Mouse (Mus musculus) small intestine, adult 2 months (tissue): ENCODE data around the gene Tnfrsf22. TPM values are rescaled to one million over a fixed set of nuclear protein-coding genes. Genes with fewer than 3 reads are reported as not detected.
A peak's percentile ranks its signal among the peaks of the same experiment; 100 is the strongest.

ENCODE experiments used
- H3K27ac ChIP-seq: fragments of 200-500 bp; 2 replicates; pipeline ENCODE4 v1.5.1; 2012; ENCODE audit warnings: low read depth, low read length, control low read depth, inconsistent platforms; ENCODE audit not compliant: insufficient read depth
- H3K27me3 ChIP-seq: fragments of 200-500 bp; 2 replicates; pipeline ENCODE4 v1.6.1; 2012; ENCODE audit warnings: mild to moderate bottlenecking, moderate library complexity, low read length, inconsistent platforms; ENCODE audit not compliant: control insufficient read depth, insufficient read depth
- H3K36me3 ChIP-seq: fragments of 200-500 bp; 2 replicates; pipeline ENCODE4 v1.6.1; 2012; ENCODE audit warnings: mild to moderate bottlenecking, low read length, control low read depth, inconsistent platforms; ENCODE audit not compliant: control insufficient read depth, insufficient read depth
- H3K4me1 ChIP-seq: fragments of 200-500 bp; 2 replicates; pipeline ENCODE4 v1.6.1; 2012; ENCODE audit warnings: low read length, inconsistent platforms, mixed read lengths; ENCODE audit not compliant: control insufficient read depth, insufficient read depth, insufficient read length
- H3K4me3 ChIP-seq: fragments of 200-500 bp; 2 replicates; pipeline ENCODE4 v1.5.1; 2012; ENCODE audit warnings: low read depth, mild to moderate bottlenecking, control low read depth, inconsistent platforms, low read length, moderate library complexity
- CTCF ChIP-seq: fragments of 200-500 bp; IDR thresholded peaks from 2 replicates; pipeline ENCODE4 v1.5.1; 2012; ENCODE audit warnings: low read depth, mild to moderate bottlenecking, control low read depth, inconsistent platforms, low read length, moderate library complexity, mixed read lengths; ENCODE audit not compliant: insufficient replicate concordance, insufficient read length; ENCODE audit errors: extremely low read depth
- POLR2A ChIP-seq: fragments of 200-500 bp; IDR thresholded peaks from 2 replicates; pipeline ENCODE4 v1.6.1; 2012; ENCODE audit warnings: low read depth, mild to moderate bottlenecking, control low read depth, inconsistent platforms, low read length, moderate library complexity
- WGBS: fragments of 180-500 bp; shearing (Covaris S2); methylation state at CpG from one replicate; pipeline ENCODE4 v1.1.7; 2018; 5-methylcytosine and 5-hydroxymethylcytosine counted together
- polyA plus RNA-seq: library from polyadenylated mRNA; depleted of rRNA; stranded (reverse); fragments of >200 nt; gene quantifications from 2 replicates; pipeline ENCODE4 v1.2.3, GENCODE M21; 2012; rRNA removed

Gene Tnfrsf22
- 0.99 and 1.4 TPM in 2 replicates for polyA plus RNA-seq

- H3K36me3 ChIP-seq, result no peaks in the 10 kb centered on the region
- H3K4me1 ChIP-seq, result 0 out of 2 replicates have a peak, but pooled peaks cover 2% of the 10 kb centered on the region
- WGBS, result 5% methylated on average over 39 of the region's 39 CpGs
- peak within 1 kb of the TSS; percentile 79 for H3K4me3 ChIP-seq
- no peaks in the 10 kb centered on the region for H3K27me3 ChIP-seq
- H3K27ac ChIP-seq, result no peak within 1 kb of the TSS
- no peak for TF ChIP-seq CTCF
- TF ChIP-seq POLR2A, result no peak
Measured at GRCm38 (mm10) chr7:143649034-143649768, at the start of gene Tnfrsf22. TSS of gene Tnfrsf22 (minus strand) at chr7:143649661.

- Histone ChIP-seq H3K4me1 (no peaks in the 10 kb centered on the region), H3K4me3 (no peak overlapping the region), H3K27ac (no peak overlapping the region), H3K36me3 (peaks cover 25% of the 10 kb centered on the region), H3K27me3 (no peaks in the 10 kb centered on the region)
- WGBS, result 69% methylated on average over 2 of the region's 2 CpGs
- TF ChIP-seq POLR2A (no peak), CTCF (no peak)
Measured at GRCm38 (mm10) chr7:143696140-143696539, 46.7 kb upstream of the Tnfrsf22 start.

GRCm38 (mm10) chr7:143694550-143694949 lies 45.1 kb upstream of the Tnfrsf22 start:
- H3K4me3 ChIP-seq, result no peak overlapping the region
- H3K27me3 ChIP-seq, result no peaks in the 10 kb centered on the region
- TF ChIP-seq CTCF (no peak), POLR2A (no peak)
- peaks cover 29% of the 10 kb centered on the region for H3K36me3 ChIP-seq
- H3K27ac ChIP-seq, result no peak overlapping the region
- 95% methylated on average over 7 of the region's 7 CpGs for WGBS
- no peaks in the 10 kb centered on the region for H3K4me1 ChIP-seq

GRCm38 (mm10) chr7:143692746-143693510 lies 43.5 kb upstream of the Tnfrsf22 start:
- WGBS, result 95% methylated on average over 12 of the region's 12 CpGs
- Histone ChIP-seq H3K27me3 (no peaks in the 10 kb centered on the region), H3K36me3 (peaks cover 34% of the 10 kb centered on the region), H3K27ac (no peak overlapping the region), H3K4me3 (no peak overlapping the region), H3K4me1 (no peaks in the 10 kb centered on the region)
- TF ChIP-seq CTCF (no peak), POLR2A (no peak)

GRCm38 (mm10) chr7:143691909-143692308 lies 42.4 kb upstream of the Tnfrsf22 start:
- Histone ChIP-seq H3K36me3 (peaks cover 34% of the 10 kb centered on the region), H3K4me1 (no peaks in the 10 kb centered on the region), H3K4me3 (no peak overlapping the region), H3K27me3 (no peaks in the 10 kb centered on the region), H3K27ac (no peak overlapping the region)
- 95% methylated on average over 4 of the region's 4 CpGs for WGBS
- TF ChIP-seq CTCF (no peak), POLR2A (no peak)

- Histone ChIP-seq H3K4me1 (no peaks in the 10 kb centered on the region), H3K4me3 (no peak overlapping the region), H3K27ac (no peak overlapping the region), H3K36me3 (peaks cover 34% of the 10 kb centered on the region), H3K27me3 (no peaks in the 10 kb centered on the region)
- TF ChIP-seq CTCF (no peak), POLR2A (no peak)
- 82% methylated on average over 5 of the region's 5 CpGs for WGBS
Measured at GRCm38 (mm10) chr7:143691181-143691580, 41.7 kb upstream of the Tnfrsf22 start.

- H3K4me3 ChIP-seq, result no peak overlapping the region
- no peaks in the 10 kb centered on the region for H3K4me1 ChIP-seq
- H3K36me3 ChIP-seq, result peaks cover 34% of the 10 kb centered on the region
- WGBS, result 81% methylated on average over 4 of the region's 4 CpGs
- TF ChIP-seq CTCF, result no peak
- no peak for TF ChIP-seq POLR2A
- no peaks in the 10 kb centered on the region for H3K27me3 ChIP-seq
- H3K27ac ChIP-seq, result no peak overlapping the region
Measured at GRCm38 (mm10) chr7:143689946-143690345, 40.5 kb upstream of the Tnfrsf22 start.
